Mouse (Mus musculus) left cerebral cortex, postnatal 36 days (tissue): ENCODE measurements at regions not wholly inside any gene's neighbourhood (a gene's known extent, or its start where the extent isn't known, plus 50 kb on each side); places are given as distances from the start of the nearest gene placed in this dataset.
"Not testable (repeated sequence)": the region's sequence is repeated elsewhere in the genome, so short reads cannot be mapped to it uniquely, and the experiment has no call there.

Source experiments
- DNase-seq, 2 experiments: peaks; one replicate each; pipeline ENCODE4 v3.0.0; 2021 to 2022; ENCODE audit warnings: low spot score in 2 of 2, mixed read lengths in 1 of 2
- intact Hi-C: fragments of 180-260 bp; cut with DNase I; formaldehyde crosslinking; loops from one replicate; pipeline ENCODE4 v1.15.1; 2025

DNA sequence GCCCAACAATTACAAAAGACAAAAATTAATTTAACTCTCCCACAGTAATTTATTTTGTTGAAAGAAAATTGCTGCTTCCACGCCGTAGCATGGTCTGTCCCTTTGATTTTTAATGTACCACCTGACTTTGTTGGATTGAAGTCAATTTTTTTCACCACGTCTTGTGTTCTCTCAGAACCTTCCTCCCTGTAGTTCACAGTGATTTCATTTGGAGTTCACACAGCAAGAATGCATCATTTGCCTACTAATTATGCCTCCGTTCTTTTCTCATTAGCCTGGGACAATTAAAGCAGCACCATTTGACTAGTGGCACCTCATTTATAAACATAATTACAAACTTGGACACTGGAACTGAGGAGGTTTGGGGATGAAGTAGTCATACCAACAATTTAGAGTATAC lies 108.4 kb upstream of the Fam84a start:
- no peak for DNase-seq
- intact Hi-C loops, result no loop called here

DNA sequence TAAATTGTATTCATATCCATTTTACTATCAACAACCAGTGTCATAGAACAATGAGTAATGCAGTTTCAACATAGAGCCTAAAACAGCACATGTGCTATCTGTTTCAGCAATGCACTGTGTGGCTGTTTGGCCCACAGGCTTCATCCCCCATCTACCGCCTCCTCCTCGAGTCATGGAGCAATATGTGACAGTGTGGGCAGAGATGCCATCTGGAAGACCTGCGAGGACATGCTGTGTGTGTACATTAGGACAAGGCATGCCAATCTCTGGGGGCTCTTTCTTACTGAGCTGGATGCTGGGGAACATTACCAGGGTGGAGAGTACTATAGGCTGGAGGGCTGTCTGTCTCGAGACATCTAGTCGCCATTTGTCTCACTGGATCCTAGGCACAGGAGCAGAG lies 101.5 kb upstream of the Fam84a start:
- intact Hi-C loops, result no loop called here
- DNase-seq, result peak; percentile 18 to 55

DNA sequence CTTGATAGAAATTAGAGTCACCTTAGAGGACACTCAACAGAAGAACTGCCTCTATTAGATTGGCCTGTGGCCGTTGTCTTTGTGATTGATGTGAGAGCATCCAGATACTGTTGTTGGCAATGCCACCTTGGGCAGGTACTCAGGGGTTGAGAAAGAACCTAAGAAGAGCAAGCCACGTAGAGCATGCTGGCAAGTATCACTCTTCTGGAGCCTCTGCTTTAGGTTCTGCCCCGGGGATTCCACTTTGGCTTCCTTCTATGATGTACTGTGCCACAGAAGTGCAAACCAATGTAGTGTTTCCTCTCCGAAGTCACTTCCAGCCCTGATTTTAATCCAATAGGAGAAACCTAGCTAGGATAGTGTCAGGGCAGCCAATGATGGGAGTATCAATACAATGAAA lies 98.3 kb upstream of the Fam84a start:
- DNase-seq, result no peak
- intact Hi-C loops, result no loop called here

DNA sequence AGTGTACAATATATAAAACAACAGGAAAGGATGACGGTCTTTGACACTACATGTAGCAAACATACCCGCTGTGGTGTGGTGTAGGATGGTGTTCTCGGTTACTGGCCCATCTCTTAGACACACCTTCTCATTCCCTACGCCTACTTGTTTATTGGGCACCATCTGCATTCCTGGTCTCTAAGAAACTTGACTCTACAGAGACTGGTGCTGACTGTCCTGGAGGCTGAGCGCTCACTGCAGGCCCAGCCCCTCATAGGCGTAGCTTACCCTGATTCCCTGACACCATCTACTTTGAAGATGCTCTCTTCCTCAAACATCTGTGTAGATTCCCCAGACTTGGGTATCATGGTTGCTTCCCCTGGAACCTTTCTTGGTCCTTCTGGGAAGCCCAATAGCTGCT lies 90.9 kb upstream of the Fam84a start:
- DNase-seq, intact Hi-C loops: not testable (repeated sequence)

DNA sequence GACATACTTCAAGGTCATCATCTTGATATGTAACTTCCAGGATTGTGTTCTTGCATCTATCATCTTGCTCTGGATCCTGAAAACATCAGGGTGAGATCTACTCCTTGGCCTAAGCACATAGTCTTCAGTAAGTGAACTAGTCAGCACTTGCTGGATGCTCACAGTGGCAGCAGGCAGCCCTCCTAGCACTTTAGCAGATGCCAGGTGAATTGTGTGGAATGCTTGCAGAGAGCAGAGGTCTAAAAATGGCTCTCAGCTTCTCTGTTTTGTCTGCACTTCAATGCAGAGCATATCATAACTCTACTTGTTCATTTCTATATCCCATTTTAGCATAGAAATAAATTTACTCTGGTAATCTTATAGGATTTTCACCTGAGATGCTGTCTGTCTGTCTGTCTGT lies 85.8 kb upstream of the Fam84a start:
- no peak for DNase-seq
- intact Hi-C loops, result no loop called here

DNA sequence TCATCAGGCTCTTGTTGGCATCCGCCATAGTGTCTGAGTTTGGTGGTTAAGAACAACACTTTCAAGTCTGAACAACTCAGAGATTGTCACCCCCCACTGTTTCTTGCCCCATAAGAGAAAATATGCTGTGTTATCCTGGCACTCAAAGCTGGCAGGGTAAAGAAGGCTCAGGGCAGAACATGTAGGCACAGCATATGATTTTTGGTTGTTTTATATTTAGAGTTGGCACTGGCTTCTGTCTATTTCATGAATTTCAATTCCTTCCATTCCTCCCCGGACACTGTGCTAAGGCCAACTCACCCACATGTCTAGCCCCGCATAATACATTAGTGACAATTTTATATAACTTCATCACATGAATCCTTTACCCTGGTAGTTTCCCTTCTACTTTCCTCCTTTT lies 83.5 kb upstream of the Fam84a start:
- peak; percentile 12 to 27 for DNase-seq

DNA sequence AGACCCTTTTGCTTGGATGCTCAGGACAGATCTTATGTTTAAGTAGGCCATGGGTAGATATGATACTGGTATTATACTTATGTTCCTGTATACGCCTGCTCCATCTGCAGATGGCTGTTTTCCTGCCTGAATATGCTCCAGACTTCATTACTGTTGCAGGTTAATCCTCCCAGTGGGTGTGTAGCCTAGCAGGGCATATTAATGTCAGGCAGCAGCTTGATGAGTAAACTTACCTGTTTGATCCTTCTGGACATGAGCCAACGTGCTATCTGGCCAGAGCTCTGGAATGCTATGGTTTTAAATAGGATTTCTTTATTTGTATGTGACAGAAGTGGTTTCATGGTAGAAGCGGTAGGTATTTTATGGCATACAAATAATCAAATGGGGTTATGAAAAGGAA lies 60.8 kb upstream of the Fam84a start:
- DNase-seq, result no peak
- intact Hi-C loops, result no loop called here

More for the DNA sequence above, 83.5 kb upstream of the Fam84a start:
- intact Hi-C loops, result no loop called here

DNA sequence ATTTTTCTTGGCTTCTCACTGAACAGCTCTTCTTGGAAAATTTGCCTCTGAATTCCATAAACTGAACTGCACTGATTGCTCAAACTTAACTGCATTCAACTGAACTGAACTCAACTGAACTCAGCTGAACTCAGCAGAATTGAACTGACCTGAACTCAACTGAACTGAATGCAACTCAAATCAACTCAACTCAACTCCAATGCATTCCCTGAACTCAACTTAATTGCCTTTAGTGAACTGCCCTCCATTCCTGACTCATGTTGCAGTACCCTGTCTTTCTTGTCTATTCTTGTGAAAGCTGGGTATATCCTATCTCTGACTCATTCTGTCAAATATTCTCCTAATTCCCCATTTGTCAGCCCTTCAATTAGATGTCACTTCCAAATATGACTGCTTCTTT lies 58.0 kb upstream of the Fam84a start:
- intact Hi-C loops, result no loop called here
- DNase-seq, result no peak

DNA sequence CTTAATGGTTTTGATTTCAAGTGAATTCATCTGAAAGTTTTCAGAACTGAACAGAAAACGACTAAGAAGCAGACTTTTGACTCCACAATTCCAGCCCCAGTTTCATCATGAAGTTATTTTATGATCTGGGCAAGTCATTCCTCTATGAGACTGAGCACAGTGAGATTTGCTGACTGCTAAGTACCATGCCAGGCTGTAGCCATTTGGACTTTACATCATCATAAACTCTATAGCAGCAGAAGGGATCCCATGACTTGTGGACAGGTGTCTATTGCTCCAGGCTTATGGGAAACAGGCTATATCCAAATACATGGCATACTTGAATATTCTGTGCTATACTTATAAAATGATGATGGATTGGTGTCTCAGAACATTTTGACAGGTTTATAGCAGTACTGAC lies 55.4 kb upstream of the Fam84a start:
- intact Hi-C loops, result no loop called here
- no peak for DNase-seq

DNA sequence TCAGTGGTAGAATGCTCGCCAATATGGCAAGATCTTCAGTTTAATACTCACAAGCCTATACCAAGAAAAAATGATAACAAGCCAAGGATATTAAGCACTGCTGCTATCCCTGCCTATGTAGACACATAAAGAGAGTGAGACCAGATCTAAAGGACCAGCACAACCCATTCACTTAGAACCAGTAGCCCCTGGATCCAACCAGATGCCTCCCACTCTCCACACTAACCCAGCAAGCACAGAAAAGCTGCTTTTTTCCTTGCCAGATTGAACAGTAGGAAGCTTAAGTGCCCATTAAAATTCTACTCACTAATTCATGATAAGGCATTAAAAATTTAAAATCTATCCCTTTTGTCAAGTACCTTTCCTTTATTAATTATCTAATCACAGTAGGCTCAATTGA lies 52.6 kb upstream of the Fam84a start:
- DNase-seq, result no peak
- intact Hi-C loops, result no loop called here
